Mouse (Mus musculus) erythroblast, embryonic 14.5 days (primary cell): ENCODE measurements around the gene Tbc1d20. TPM values are rescaled to one million over a fixed set of nuclear protein-coding genes. Genes with fewer than 3 reads are reported as not detected.
A peak's percentile ranks its signal among the peaks of the same experiment; 100 is the strongest.

Experiments used
- H3K27me3 ChIP-seq: 2 replicates; pipeline ENCODE4 v1.6.1; 2012; ENCODE audit warnings: inconsistent platforms; ENCODE audit not compliant: control insufficient read depth
- H3K36me3 ChIP-seq: 2 replicates; pipeline ENCODE4 v1.6.1; 2012; ENCODE audit warnings: mild to moderate bottlenecking, inconsistent platforms; ENCODE audit not compliant: control insufficient read depth
- H3K4me1 ChIP-seq: 2 replicates; pipeline ENCODE4 v1.6.1; 2012; ENCODE audit warnings: inconsistent platforms; ENCODE audit not compliant: control insufficient read depth
- H3K4me3 ChIP-seq: replicated peaks from 2 replicates; pipeline ENCODE3; 2012; ENCODE audit warnings: moderate library complexity, mild to moderate bottlenecking, inconsistent platforms
- H3K9me3 ChIP-seq: 2 replicates; pipeline ENCODE4 v1.6.1; 2012; ENCODE audit warnings: low read length, inconsistent platforms, mixed read lengths; ENCODE audit not compliant: control insufficient read depth
- GATA1 ChIP-seq: IDR thresholded peaks from 2 replicates; pipeline ENCODE4 v1.6.1; 2012; ENCODE audit warnings: low read length, inconsistent platforms, mixed read lengths
- TAL1 ChIP-seq: IDR thresholded peaks from 3 replicates; pipeline ENCODE4 v1.6.1; 2012; ENCODE audit warnings: low read length, inconsistent platforms, mixed read lengths
- polyA plus RNA-seq: library from polyadenylated mRNA; stranded (reverse); fragments of >175 nt; gene quantifications from 2 replicates; pipeline ENCODE4 v1.2.3, GENCODE M21; 2012

Gene Tbc1d20
- polyA plus RNA-seq, 1 experiment: 0.32 TPM

- TF ChIP-seq GATA1: no peak
- no peak for TF ChIP-seq TAL1
- no peaks in the 10 kb centered on the region for H3K9me3 ChIP-seq
- H3K27me3 ChIP-seq: no peaks in the 10 kb centered on the region
- H3K36me3 ChIP-seq: peaks cover 11% of the 10 kb centered on the region
- no peak overlapping the region for H3K4me3 ChIP-seq
- peaks cover 30% of the 10 kb centered on the region for H3K4me1 ChIP-seq
Measured at GRCm38 (mm10) chr2:152292475-152292874, 1.2 kb upstream of the Tbc1d20 start.

- Histone ChIP-seq H3K4me1 (peaks cover 31% of the 10 kb centered on the region), H3K36me3 (peaks cover 8% of the 10 kb centered on the region), H3K27me3 (no peaks in the 10 kb centered on the region), H3K9me3 (no peaks in the 10 kb centered on the region), H3K4me3 (peak overlapping the region; percentile 92)
- TF ChIP-seq GATA1 (no peak), TAL1 (no peak)
Measured at GRCm38 (mm10) chr2:152293179-152293726, 375 bp upstream of the Tbc1d20 start.

- no peak for TF ChIP-seq GATA1
- no peak for TF ChIP-seq TAL1
- H3K4me1 ChIP-seq: peaks cover 33% of the 10 kb centered on the region
- H3K4me3 ChIP-seq: peak overlapping the region; percentile 92
- H3K27me3 ChIP-seq: no peaks in the 10 kb centered on the region
- H3K9me3 ChIP-seq: no peaks in the 10 kb centered on the region
- H3K36me3 ChIP-seq: peaks cover 8% of the 10 kb centered on the region
Measured at GRCm38 (mm10) chr2:152294541-152294940, 913 bp downstream of the Tbc1d20 start.

- Histone ChIP-seq H3K4me1 (peaks cover 5% of the 10 kb centered on the region; the same call in 1 of the 2 replicates), H3K27me3 (no peaks in the 10 kb centered on the region), H3K4me3 (no peak overlapping the region), H3K9me3 (no peaks in the 10 kb centered on the region), H3K36me3 (peaks cover 58% of the 10 kb centered on the region)
- no peak for TF ChIP-seq TAL1
- TF ChIP-seq GATA1: no peak
Measured at GRCm38 (mm10) chr2:152302862-152303261, 9.2 kb downstream of the Tbc1d20 start.

- Histone ChIP-seq H3K27me3 (no peaks in the 10 kb centered on the region), H3K36me3 (peaks cover 68% of the 10 kb centered on the region)
Measured at GRCm38 (mm10) chr2:152303781-152304180, 10.2 kb downstream of the Tbc1d20 start.

GRCm38 (mm10) chr2:152305480-152305879, 11.9 kb downstream of the Tbc1d20 start:
- H3K4me1 ChIP-seq: peaks cover 3% of the 10 kb centered on the region; the same call in 1 of the 2 replicates
- no peaks in the 10 kb centered on the region for H3K27me3 ChIP-seq
- H3K4me3 ChIP-seq: no peak overlapping the region
- no peak for TF ChIP-seq GATA1
- TF ChIP-seq TAL1: no peak
- H3K9me3 ChIP-seq: no peaks in the 10 kb centered on the region
- peaks cover 80% of the 10 kb centered on the region for H3K36me3 ChIP-seq

More at GRCm38 (mm10) chr2:152303781-152304180, 10.2 kb downstream of the Tbc1d20 start:
- TF ChIP-seq TAL1: no peak
- TF ChIP-seq GATA1: no peak
- Histone ChIP-seq H3K9me3 (no peaks in the 10 kb centered on the region), H3K4me1 (peaks cover 3% of the 10 kb centered on the region; the same call in 1 of the 2 replicates), H3K4me3 (no peak overlapping the region)

- Histone ChIP-seq H3K36me3 (peaks cover 91% of the 10 kb centered on the region), H3K4me3 (no peak overlapping the region), H3K9me3 (no peaks in the 10 kb centered on the region), H3K27me3 (no peaks in the 10 kb centered on the region), H3K4me1 (peaks cover 3% of the 10 kb centered on the region; the same call in 1 of the 2 replicates)
- no peak for TF ChIP-seq TAL1
- TF ChIP-seq GATA1: no peak
Measured at GRCm38 (mm10) chr2:152307186-152307585, 13.6 kb downstream of the Tbc1d20 start.

- Histone ChIP-seq H3K4me1 (no peaks in the 10 kb centered on the region), H3K27me3 (no peaks in the 10 kb centered on the region), H3K4me3 (no peak overlapping the region), H3K36me3 (peaks cover 95% of the 10 kb centered on the region), H3K9me3 (no peaks in the 10 kb centered on the region)
- TF ChIP-seq TAL1 (no peak), GATA1 (no peak)
Measured at GRCm38 (mm10) chr2:152312996-152313395, 19.4 kb downstream of the Tbc1d20 start.

GRCm38 (mm10) chr2:152313926-152314325, 20.3 kb downstream of the Tbc1d20 start:
- no peak overlapping the region for H3K4me3 ChIP-seq
- no peaks in the 10 kb centered on the region for H3K27me3 ChIP-seq
- no peaks in the 10 kb centered on the region for H3K4me1 ChIP-seq
- H3K9me3 ChIP-seq: no peaks in the 10 kb centered on the region
- peaks cover 95% of the 10 kb centered on the region for H3K36me3 ChIP-seq
- no peak for TF ChIP-seq GATA1
- TF ChIP-seq TAL1: no peak

- Histone ChIP-seq H3K27me3 (no peaks in the 10 kb centered on the region), H3K9me3 (no peaks in the 10 kb centered on the region), H3K4me1 (no peaks in the 10 kb centered on the region), H3K4me3 (no peak overlapping the region), H3K36me3 (peaks cover 96% of the 10 kb centered on the region)
- TF ChIP-seq GATA1 (no peak), TAL1 (no peak)
Measured at GRCm38 (mm10) chr2:152317054-152317453, 23.4 kb downstream of the Tbc1d20 start.
